Comparison of ENCODE assay signal across 8 mouse cellular contexts in genomic region chr7:80404101-80404894, GRCm38 (mm10). TPM values are rescaled to one million over a fixed set of nuclear protein-coding genes. Genes with fewer than 3 reads are reported as not detected.
DNase-seq lines count a peak whose midpoint lies in the region; ATAC-seq lines count a peak whose summit lies in the region.

No protein-coding gene starts in this region.

- H3K9me3 ChIP-seq in forebrain, embryonic 15.5 days: no peaks in the 10 kb centered on the region
- no peaks in the 10 kb centered on the region for H3K9me3 ChIP-seq in forebrain, embryonic 10.5 days
- H3K9me3 ChIP-seq in embryonic facial prominence, embryonic 14.5 days (ENCODE audit: control insufficient read depth, low read length): no peaks in the 10 kb centered on the region
- H3K9me3 ChIP-seq in midbrain, embryonic 11.5 days (ENCODE audit: control insufficient read depth, low read length): no peaks in the 10 kb centered on the region
- no peaks in the 10 kb centered on the region for H3K9me3 ChIP-seq in hindbrain, embryonic 14.5 days (ENCODE audit: control insufficient read depth, low read length)

- no peak for ATAC-seq in forebrain, embryonic 15.5 days (replicated peaks)
- ATAC-seq in embryonic facial prominence, embryonic 14.5 days (ENCODE audit: low read depth): no peak
- ATAC-seq in midbrain, embryonic 11.5 days (ENCODE audit: low FRiP score): no peak
- no peak for ATAC-seq in hindbrain, embryonic 14.5 days (ENCODE audit: low FRiP score)

- 63% methylated on average over 7 of the region's 7 CpGs for WGBS in forebrain, embryonic 15.5 days
- 67% methylated on average over 7 of the region's 7 CpGs for WGBS in forebrain, embryonic 10.5 days
- WGBS in embryonic facial prominence, embryonic 14.5 days: 61% methylated on average over 7 of the region's 7 CpGs
- 67% methylated on average over 7 of the region's 7 CpGs for whole genome bisulfite sequencing in midbrain, embryonic 11.5 days
- 65% methylated on average over 7 of the region's 7 CpGs for WGBS in hindbrain, embryonic 14.5 days

- no peak overlapping the region for H3K4me2 ChIP-seq in forebrain, embryonic 15.5 days (replicated peaks)
- no peak overlapping the region for H3K4me2 ChIP-seq in embryonic facial prominence, embryonic 14.5 days (ENCODE audit: low read depth, low read length)
- no peak overlapping the region for H3K4me2 ChIP-seq in midbrain, embryonic 11.5 days
- H3K4me2 ChIP-seq in hindbrain, embryonic 14.5 days (replicated peaks): no peak overlapping the region

- H3K4me3 ChIP-seq in forebrain, embryonic 15.5 days: no peak overlapping the region
- no peak overlapping the region for H3K4me3 ChIP-seq in forebrain, embryonic 10.5 days
- no peak overlapping the region for H3K4me3 ChIP-seq in embryonic facial prominence, embryonic 14.5 days (ENCODE audit: low read depth, low read length)
- H3K4me3 ChIP-seq in midbrain, embryonic 11.5 days (ENCODE audit: low read depth, low read length): no peak overlapping the region
- H3K4me3 ChIP-seq in hindbrain, embryonic 14.5 days (replicated peaks; ENCODE audit: low read length): no peak overlapping the region

- H3K9ac ChIP-seq in forebrain, embryonic 15.5 days (replicated peaks): no peak overlapping the region
- no peak overlapping the region for H3K9ac ChIP-seq in embryonic facial prominence, embryonic 14.5 days (ENCODE audit: low read depth, low read length)
- no peak overlapping the region for H3K9ac ChIP-seq in midbrain, embryonic 11.5 days (ENCODE audit: low read length)
- no peak overlapping the region for H3K9ac ChIP-seq in hindbrain, embryonic 14.5 days

- H3K27ac ChIP-seq in forebrain, embryonic 15.5 days (replicated peaks): 0 out of 2 replicates have a peak overlapping the region, but pooled peaks have one; percentile 78
- no peak overlapping the region for H3K27ac ChIP-seq in forebrain, embryonic 10.5 days
- H3K27ac ChIP-seq in embryonic facial prominence, embryonic 14.5 days (replicated peaks; ENCODE audit: low read depth, low read length): 0 out of 2 replicates have a peak overlapping the region, but pooled peaks have one; percentile 2
- H3K27ac ChIP-seq in midbrain, embryonic 11.5 days (ENCODE audit: low read depth, low read length): no peak overlapping the region
- H3K27ac ChIP-seq in hindbrain, embryonic 14.5 days: no peak overlapping the region

- DNase-seq in forebrain, embryonic 10.5 days (ENCODE audit: extremely low spot score, low spot score): no peak
- peak; percentile 79 for DNase-seq in 3T3-L1 (ENCODE audit: low read depth, low spot score)
- no peak for DNase-seq in embryonic facial prominence, embryonic 14.5 days (ENCODE audit: low spot score)
- DNase-seq in lung, postnatal 10 days: peak; percentile 43
- no peak for DNase-seq in midbrain, embryonic 11.5 days (ENCODE audit: low spot score, missing footprints)
- no peak for DNase-seq in right cerebral cortex, adult 18-20 months
- no peak for DNase-seq in hindbrain, embryonic 14.5 days (ENCODE audit: low spot score)

- H3K27me3 ChIP-seq in forebrain, embryonic 15.5 days: no peaks in the 10 kb centered on the region
- H3K27me3 ChIP-seq in forebrain, embryonic 10.5 days (ENCODE audit: poor library complexity, severe bottlenecking): peaks cover 31% of the 10 kb centered on the region
- no peaks in the 10 kb centered on the region for H3K27me3 ChIP-seq in embryonic facial prominence, embryonic 14.5 days (replicated peaks; ENCODE audit: control insufficient read depth, insufficient read depth, low read length)
- H3K27me3 ChIP-seq in midbrain, embryonic 11.5 days (ENCODE audit: control insufficient read depth, insufficient read depth, low read length): peaks cover 8% of the 10 kb centered on the region; the same call in 1 of the 2 replicates
- H3K27me3 ChIP-seq in hindbrain, embryonic 14.5 days (ENCODE audit: control insufficient read depth, insufficient read depth, low read length): no peaks in the 10 kb centered on the region

- H3K4me1 ChIP-seq in forebrain, embryonic 15.5 days: peaks cover 40% of the 10 kb centered on the region
- H3K4me1 ChIP-seq in forebrain, embryonic 10.5 days: peaks cover 34% of the 10 kb centered on the region
- H3K4me1 ChIP-seq in embryonic facial prominence, embryonic 14.5 days (ENCODE audit: control insufficient read depth, insufficient read depth, low read length): peaks cover 18% of the 10 kb centered on the region
- peaks cover 11% of the 10 kb centered on the region for H3K4me1 ChIP-seq in midbrain, embryonic 11.5 days (ENCODE audit: control insufficient read depth, insufficient read depth, low read length)
- H3K4me1 ChIP-seq in hindbrain, embryonic 14.5 days (replicated peaks; ENCODE audit: control insufficient read depth, insufficient read depth, low read length): peaks cover 23% of the 10 kb centered on the region

- no peaks in the 10 kb centered on the region for H3K36me3 ChIP-seq in forebrain, embryonic 15.5 days
- no peaks in the 10 kb centered on the region for H3K36me3 ChIP-seq in forebrain, embryonic 10.5 days (replicated peaks)
- H3K36me3 ChIP-seq in embryonic facial prominence, embryonic 14.5 days (ENCODE audit: control insufficient read depth, insufficient read depth, low read length): no peaks in the 10 kb centered on the region
- H3K36me3 ChIP-seq in midbrain, embryonic 11.5 days (ENCODE audit: control insufficient read depth, insufficient read depth, low read length): no peaks in the 10 kb centered on the region
- H3K36me3 ChIP-seq in hindbrain, embryonic 14.5 days (replicated peaks; ENCODE audit: control insufficient read depth, insufficient read depth): no peaks in the 10 kb centered on the region

RNA-seq across cellular contexts. Expression of gene Furin, which starts 0.9 kb away (rescaled TPM):
- polyA plus RNA-seq in forebrain, embryonic 15.5 days (2015; fragmentation: Nextera tagmentation; extraction: Ambion mirVana): 4.8 and 4.9 TPM in 2 replicates
- polyA plus RNA-seq in forebrain, embryonic 10.5 days (2016; fragmentation: Nextera tagmentation; extraction: Ambion mirVana): 3.3 and 3.9 TPM in 2 replicates
- polyA plus RNA-seq in embryonic facial prominence, embryonic 14.5 days (2014; fragmentation: Nextera tagmentation; extraction: Ambion mirVana): 17.2 and 18.4 TPM in 2 replicates
- 2.7 TPM in 2 replicates for polyA plus RNA-seq in midbrain, embryonic 11.5 days (2014; fragmentation: Nextera tagmentation; extraction: Ambion mirVana)
- 6.0 and 6.7 TPM in 2 replicates for polyA plus RNA-seq in hindbrain, embryonic 14.5 days (2014; fragmentation: Nextera tagmentation; extraction: Ambion mirVana)

RNA-seq across cellular contexts. Expression of gene Fes, which starts 16.6 kb away (rescaled TPM):
- 2.6 and 3.3 TPM in 2 replicates for polyA plus RNA-seq in forebrain, embryonic 15.5 days (2015; fragmentation: Nextera tagmentation; extraction: Ambion mirVana)
- polyA plus RNA-seq in forebrain, embryonic 10.5 days (2016; fragmentation: Nextera tagmentation; extraction: Ambion mirVana): 7.2 and 9.2 TPM in 2 replicates
- polyA plus RNA-seq in embryonic facial prominence, embryonic 14.5 days (2014; fragmentation: Nextera tagmentation; extraction: Ambion mirVana): 14.6 and 15.7 TPM in 2 replicates
- 7.3 and 7.6 TPM in 2 replicates for polyA plus RNA-seq in midbrain, embryonic 11.5 days (2014; fragmentation: Nextera tagmentation; extraction: Ambion mirVana)
- 3.8 and 4.6 TPM in 2 replicates for polyA plus RNA-seq in hindbrain, embryonic 14.5 days (2014; fragmentation: Nextera tagmentation; extraction: Ambion mirVana)

RNA-seq across cellular contexts. Expression of gene Man2a2, which starts 33.1 kb away (rescaled TPM):
- polyA plus RNA-seq in forebrain, embryonic 15.5 days (2015; fragmentation: Nextera tagmentation; extraction: Ambion mirVana): 19.2 and 20.3 TPM in 2 replicates
- 17.0 and 17.8 TPM in 2 replicates for polyA plus RNA-seq in forebrain, embryonic 10.5 days (2016; fragmentation: Nextera tagmentation; extraction: Ambion mirVana)
- 15.7 and 19.3 TPM in 2 replicates for polyA plus RNA-seq in embryonic facial prominence, embryonic 14.5 days (2014; fragmentation: Nextera tagmentation; extraction: Ambion mirVana)
- 5.8 and 6.9 TPM in 2 replicates for polyA plus RNA-seq in midbrain, embryonic 11.5 days (2014; fragmentation: Nextera tagmentation; extraction: Ambion mirVana)
- polyA plus RNA-seq in hindbrain, embryonic 14.5 days (2014; fragmentation: Nextera tagmentation; extraction: Ambion mirVana): 18.9 and 21.6 TPM in 2 replicates

Comparison
In these comparisons a context has a peak if more than half of its experiments do, and no peak if none do; other contexts are left out.
1. H3K27ac ChIP-seq: peak in forebrain, embryonic 15.5 days (single experiment) and embryonic facial prominence, embryonic 14.5 days (single experiment); none in forebrain, embryonic 10.5 days (single experiment), midbrain, embryonic 11.5 days (single experiment) and hindbrain, embryonic 14.5 days (single experiment).
2. DNase-seq: peak in 3T3-L1 (single experiment) and lung, postnatal 10 days (single experiment); none in forebrain, embryonic 10.5 days (single experiment), embryonic facial prominence, embryonic 14.5 days (single experiment), midbrain, embryonic 11.5 days (single experiment), right cerebral cortex, adult 18-20 months (single experiment) and hindbrain, embryonic 14.5 days (single experiment).